Mouse (Mus musculus) erythroid progenitor cell, adult 5-6 weeks (primary cell): ENCODE results near the gene Shbg. TPM values are rescaled to one million over a fixed set of nuclear protein-coding genes. Genes with fewer than 3 reads are reported as not detected.
A peak's percentile ranks its signal among the peaks of the same experiment; 100 is the strongest.
"Not testable (repeated sequence)": the region's sequence is repeated elsewhere in the genome, so short reads cannot be mapped to it uniquely, and the experiment has no call there.

ENCODE experiments used
- ATAC-seq: replicated peaks from 2 replicates; pipeline ENCODE4 v1.8.0; 2016; ENCODE audit warnings: moderate number of reproducible peaks, mild to moderate bottlenecking, moderate TSS enrichment, inconsistent platforms; ENCODE audit not compliant: poor library complexity, low FRiP score, severe bottlenecking
- total RNA-seq, 2 experiments: library from RNA; stranded (forward) in 1 of 2; stranded (reverse) in 1 of 2; fragments of 150-400 nt in 1 of 2; fragments of 186-747, 209-891 nt in 1 of 2; gene quantifications; 2 replicates each; pipeline versions ENCODE4 v1.2.3 to v1.2.4; 2015 to 2017; ENCODE audit warnings: low replicate concordance in 2 of 2

Gene Shbg
- total RNA-seq, 2 experiments from 2014 or later: not detected

DNA sequence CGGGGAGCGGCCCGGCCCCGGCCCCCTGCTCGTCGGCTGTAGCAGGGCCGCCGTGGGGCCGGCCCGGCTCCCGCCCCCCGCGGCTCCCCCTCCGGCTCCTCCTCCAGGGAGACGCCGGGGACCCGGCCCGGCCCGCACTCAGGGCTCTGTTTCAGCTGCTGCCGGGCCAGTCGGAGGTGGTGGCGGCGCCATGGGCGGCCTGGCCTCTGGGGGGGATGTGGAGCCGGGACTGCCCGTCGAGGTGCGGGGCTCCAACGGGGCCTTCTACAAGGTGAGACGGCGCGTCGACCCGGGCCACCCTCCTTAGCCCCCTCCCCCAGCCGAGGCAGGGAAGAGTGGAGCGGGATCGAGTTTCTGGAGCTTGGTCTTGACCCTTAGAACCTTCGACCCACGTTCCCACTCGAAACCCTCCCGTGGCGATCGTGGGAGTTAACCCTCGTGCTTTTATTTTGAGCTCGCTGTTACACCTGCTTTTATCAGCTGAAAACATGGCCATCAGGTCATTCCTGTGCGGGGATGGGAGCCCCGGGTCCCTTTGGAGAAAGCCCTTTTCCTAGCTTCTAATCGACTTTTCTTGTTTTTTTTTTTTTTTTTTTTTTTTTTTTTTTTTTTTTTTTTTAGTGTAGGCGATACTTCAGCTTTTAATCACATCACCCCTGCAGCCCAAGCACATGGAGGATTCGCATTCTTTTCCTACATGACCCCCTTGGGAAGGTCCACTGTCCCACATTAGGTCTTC is 15.6 kb upstream of the Shbg start:
- ATAC-seq: peak; percentile 43

DNA sequence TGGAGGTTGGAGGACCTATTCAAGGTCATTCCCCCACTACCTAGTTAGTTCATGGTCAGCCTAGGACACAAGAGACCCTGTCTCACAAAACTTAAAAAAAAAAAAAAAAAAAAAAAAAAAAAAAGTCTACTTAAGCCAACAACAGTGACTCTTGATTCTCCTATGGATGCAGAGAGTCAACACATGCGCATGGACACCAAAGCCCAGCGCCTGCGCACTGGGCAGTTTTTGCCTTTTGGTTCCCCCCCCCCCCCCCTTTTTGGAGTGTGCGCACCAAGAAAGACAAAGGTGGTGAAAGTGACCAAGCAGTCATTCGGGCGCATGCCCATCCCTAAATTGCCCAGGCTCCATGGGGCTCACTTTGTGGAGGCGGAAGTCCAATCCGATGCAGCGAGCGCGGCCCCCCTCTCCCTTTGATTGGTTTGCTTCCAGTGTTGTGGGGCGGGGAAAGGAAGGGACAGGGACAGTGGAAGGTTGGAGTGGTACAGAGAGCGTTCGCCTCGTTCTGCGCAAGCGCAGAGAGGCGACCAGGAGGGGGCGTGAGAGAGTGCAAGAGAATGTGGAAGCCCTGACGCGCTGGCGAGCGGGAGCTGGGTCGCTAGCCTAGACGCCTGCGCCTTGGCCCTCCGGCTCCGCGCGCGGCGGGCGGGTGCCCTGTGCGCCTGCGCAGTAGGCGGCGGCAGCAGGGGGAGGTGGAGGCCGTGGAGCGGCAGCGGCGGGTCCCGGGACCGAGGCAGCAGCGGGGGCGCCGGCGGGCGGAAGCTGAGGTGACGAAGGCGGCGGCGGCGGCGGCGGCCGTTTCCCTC is 14.8 kb upstream of the Shbg start, which contains the start of gene Fxr2:
Fxr2 (plus strand) TSS at position 707 of the 806 bp plus-strand sequence.
- peak; percentile 90 for ATAC-seq

DNA sequence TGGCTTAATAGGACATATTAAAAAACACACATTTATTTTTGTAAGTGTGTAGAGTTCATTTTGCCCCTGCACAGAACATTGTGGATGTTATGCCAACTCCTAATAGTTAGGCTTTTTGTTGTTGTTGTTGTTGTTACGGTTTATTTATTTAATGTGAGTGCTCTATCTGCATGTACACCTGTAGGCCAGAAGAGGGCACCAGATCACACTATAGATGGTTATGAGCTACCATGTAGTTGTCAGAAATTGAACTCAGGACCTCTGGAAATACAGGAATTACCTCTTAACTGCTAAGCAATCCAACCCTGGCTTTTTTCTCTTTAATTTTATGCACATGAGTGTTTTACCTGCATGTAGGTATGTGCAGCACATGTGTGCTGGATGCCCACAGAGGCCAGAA is 12.1 kb upstream of the Shbg start:
- no peak for ATAC-seq

DNA sequence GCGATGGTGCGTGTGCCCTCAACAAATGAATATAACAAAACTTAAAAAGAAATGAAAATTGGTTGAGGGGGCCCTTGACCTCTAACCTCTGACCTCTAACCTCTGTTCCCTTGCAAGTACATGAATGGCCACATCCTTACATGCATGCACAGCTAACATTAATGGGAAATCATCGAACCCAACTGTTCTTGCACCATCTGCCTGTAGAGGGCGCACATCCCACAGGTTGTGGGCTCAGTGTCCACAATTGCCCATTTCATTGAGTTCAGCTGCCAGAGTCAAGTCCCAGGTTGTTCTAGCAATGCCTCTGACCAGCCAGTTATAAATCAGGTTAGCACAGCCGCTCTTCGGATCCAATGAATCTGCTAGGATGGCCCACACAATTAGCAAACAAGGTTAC is 10.6 kb upstream of the Shbg start:
- ATAC-seq: peak; percentile 52

DNA sequence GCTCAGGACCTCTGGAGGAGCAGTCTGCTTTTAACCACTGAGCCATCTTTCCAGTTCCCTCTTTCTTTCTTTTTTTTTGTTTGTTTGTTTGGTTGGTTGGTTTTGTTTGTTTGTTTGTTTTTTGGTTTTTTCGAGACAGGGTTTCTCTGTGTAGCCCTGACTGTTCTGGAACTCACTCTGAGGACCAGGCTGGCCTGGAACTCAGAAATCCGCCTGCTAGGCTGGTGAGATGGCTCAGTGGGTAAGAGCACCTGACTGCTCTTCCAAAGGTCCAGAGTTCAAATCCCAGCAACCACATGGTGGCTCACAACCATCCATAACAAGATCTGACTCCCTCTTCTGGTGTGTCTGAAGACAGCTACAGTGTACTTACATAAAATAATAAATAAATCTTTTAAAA is 6.6 kb upstream of the Shbg start:
- not testable (repeated sequence) for ATAC-seq

DNA sequence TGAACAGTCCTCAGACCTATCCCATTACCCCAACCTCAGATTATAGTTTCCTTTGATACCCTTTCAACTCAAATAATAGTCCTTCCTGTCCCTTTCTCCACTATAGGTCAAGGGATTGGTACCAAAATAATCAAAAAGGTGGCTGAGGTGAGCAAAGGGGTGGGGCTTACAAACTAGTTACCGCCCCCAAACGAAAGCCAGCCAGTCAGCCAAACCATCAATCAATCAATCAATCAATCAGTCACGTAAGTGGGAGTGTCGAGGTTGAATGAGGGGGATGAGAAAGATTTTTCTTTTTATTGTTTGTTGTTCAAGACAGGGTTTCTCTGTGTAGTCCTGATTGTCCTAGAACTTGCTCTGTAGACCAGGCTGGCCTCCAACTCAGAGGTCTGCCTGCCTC is 5.3 kb upstream of the Shbg start:
- no peak for ATAC-seq

DNA sequence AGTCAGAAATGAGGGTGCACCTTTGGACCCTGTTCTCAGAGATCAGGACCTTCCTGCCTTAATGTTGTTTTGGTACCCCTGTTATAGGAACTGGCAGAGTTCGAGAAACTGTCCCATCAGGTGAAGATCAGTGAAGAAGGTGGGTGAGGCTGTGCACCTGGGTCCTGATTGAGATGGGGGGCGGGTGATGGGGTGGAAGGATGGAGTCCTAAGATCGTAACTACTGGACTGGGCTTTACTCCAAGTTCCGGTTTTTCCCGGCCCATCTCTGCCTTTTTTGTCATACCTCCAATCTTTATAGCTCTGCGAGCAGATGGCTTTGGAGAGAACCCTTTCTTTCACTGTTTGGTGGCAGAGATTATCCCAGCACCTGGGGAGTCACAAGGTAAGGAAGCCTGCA is 4.7 kb upstream of the Shbg start:
- no peak for ATAC-seq

DNA sequence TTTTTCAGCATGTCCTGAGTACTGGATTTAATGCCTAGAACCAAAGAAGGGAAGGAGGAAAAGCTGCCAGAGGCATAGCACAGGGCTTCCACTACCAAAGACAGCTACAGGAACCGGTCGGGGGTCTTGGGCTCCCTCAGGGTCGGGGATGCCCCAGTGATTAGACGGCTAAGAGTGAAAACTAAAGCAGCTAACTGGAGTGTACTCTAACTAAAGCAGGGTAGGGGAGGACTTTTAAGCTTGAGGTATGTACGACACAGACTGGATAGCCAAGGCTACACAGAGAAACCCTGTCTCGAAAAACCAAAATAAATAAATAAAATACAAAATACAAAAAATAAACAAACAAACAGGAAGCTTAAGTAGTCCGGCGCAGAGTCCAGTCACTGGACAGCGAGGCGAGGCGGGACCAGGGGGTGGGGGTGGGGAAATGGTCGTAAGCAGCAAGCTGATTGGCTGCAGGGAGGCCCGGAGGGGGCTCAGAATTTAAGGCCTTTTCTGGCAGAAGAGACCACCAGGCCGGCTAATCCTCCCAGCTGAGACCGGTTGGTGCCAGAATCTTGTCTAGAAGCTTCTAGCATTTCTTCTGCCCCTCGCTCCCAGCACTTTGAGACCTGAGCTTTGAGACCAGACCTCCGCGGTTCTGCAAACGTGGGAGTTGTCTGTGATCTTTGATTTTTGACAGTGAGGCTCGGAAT is 4.0 kb upstream of the Shbg start, which contains the start of gene Sat2:
Sat2 (plus strand) TSS at position 454 of the 698 bp plus-strand sequence.
- ATAC-seq: 0 out of 2 replicates have a peak, but pooled peaks have one; percentile 51

DNA sequence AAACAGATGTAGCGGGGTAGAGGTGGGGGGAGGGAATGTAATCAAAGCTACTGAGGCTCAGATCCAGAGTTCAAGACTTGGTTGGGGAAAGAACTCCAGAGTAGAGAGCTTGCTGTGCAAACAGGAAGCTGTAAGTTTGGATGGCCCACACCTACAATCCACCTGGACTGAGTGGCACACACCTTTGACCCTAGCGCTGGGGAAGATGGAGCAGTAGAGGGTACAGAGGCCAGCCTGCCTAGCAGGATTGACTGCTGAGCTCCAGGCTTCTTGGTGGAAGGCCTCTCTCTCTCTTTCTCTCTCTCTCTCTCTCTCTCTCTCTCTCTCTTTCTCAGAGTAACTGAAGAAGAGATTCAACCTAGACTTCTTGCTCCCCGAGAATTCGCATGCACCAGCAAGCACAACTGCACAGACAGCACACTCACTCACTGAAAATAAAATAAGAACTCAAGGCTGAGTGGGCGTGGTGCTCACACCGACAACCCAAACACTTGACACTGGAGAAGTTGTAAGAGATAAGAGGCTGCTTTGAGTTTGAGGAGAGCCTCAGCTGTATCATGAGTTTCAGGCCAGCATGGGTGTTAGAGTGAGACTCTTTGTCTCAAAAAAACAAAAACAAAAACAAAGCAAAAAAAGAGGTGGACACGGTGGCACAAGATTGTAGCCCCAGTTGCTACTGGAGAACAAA is 2.8 kb upstream of the Shbg start:
- ATAC-seq: peak; percentile 67

DNA sequence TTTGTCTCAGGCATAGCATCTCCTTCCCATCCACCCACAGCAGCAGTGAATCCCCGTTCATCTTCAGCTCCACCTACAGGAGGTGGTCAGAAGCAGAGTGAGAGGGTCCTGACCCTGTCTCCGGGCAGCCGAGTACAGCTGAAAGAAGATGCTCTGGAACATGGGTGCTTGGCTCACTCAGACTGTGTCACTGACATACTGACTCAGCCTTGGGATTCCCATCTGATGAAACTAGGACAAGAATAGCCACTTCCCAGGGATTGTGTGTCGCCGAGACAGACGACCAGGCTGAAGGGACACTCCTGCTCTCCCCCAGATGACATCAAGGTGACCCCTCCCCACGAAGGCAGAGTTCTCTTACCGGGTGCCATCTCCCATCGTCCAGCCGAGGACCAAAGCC is 924 bp downstream of the Shbg start:
- no peak for ATAC-seq

DNA sequence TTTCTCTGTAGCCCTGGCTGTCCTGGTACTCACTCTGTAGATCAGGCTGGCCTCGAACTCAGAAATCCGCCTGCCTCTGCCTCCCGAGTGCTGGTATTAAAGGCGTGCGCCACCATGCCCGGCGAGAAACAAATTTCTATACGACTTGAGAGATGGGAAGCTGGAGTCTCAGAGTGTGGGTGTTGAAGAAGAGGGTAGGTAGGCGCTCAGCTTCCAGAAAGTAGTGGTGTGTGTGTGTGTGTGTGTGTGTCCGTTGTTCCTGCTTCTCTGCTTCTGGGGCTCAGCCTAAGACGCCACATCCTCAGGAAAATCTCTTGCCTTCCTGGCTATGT is 3.5 kb downstream of the Shbg start:
- not testable (repeated sequence) for ATAC-seq

DNA sequence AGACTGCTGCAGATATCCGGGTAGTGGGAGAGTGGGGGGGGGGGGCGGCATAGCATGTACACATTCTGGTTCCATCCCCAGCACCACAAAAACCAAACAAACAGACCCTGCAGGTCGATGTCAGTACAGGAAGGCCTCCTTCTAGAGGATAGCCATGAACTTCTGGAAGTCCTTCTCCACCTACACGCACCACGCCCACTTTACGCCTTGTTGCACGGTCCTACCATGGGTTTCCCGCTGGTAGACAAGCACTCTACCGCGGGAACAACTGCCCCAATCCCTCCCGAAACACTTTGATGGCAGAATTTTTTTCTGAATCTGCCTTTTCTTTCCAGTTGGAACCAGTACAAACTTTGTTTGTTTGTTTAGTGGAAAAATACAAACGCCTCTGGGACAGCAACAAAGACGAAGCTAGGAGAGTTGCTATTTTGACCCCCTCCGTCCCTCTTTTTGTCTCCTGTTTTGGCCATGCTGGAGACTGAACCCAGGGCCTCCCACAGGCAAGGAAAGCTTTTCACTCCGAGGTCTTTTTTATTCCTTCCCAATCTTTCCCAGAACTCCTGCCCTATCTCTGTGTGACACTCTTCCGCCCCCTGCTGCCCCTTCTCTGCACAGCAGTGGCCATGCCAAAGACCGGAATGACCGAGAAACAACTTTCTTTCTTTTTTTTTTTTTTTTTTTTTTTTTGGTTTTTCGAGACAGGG is 4.0 kb downstream of the Shbg start:
- peak; percentile 88 for ATAC-seq

DNA sequence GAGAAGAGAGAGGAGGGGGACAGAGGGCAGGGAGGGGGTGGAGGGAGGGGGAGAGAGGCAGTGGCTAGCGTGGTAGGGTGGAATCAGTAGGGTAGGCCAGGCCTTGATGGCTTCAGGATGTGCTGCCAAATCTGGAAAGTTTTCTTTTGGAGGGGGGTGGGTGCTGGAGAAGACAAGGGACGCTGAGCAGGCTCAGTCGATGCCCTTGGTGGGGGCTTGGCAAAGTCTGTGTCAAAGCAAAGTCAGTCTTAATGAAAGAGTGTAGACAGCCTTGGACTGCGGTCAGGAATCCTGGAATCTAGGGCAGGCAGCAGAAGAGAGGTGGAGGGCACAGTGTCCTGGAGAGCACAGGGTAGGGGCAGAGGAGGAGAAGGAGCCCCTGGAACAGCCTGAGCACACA is 6.8 kb downstream of the Shbg start:
- ATAC-seq: no peak

DNA sequence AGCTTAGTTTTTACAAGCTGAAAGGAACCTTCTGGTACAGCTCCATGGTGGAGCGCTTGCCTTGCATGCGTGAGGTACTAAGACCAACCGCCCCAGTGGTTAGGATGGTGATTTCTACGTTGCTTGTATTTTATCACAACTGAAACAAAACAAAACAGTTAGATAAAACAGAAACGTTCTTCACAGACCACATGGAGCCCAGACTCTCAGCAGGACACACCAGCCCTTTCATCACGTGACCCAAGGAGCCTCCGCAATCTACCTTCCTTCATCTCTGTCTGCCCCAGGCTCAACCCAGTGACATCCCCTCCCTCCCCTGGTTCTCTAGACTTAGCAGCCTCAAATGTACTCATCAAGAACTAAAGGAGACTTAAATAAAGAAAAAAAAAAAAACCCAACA is 8.3 kb downstream of the Shbg start:
- ATAC-seq: 0 out of 2 replicates have a peak, but pooled peaks have one; percentile 31

DNA sequence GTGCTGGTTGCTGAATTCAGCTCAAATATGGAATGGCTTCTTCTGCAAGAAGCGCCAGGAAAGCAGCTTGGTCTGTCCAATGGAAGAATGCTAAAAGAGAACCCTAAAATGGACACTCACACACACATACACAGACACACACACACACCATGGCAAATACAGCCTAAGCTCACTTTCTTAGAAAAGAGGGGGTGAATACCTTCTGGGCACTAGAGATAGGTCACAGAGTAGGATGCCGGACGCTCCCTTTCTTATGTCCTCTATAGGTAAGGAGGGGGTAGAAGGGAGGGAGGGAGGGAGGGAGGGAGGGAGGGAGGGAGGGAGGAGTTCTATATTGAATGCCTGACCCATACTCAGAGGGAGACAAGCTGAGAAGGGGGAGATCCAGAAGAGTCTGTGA is 9.2 kb downstream of the Shbg start:
- no peak for ATAC-seq

DNA sequence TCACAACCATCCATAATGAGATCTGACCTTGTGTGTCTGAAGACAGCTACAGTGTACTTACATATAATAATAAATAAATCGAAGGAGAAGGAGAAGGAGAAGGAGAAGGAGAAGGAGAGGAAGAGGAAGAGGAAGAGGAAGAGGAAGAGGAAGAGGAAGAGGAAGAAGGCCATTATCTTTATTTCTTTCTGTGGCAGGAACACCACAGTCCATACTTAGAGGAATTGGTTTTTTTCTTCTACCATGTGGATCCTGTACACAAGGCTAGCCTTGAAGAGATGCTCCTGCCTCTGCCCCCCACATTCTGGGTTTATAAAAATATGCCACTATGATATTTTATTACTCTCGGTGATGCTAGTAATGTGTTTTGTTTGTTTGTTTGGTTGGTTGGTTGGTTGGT is 10.9 kb downstream of the Shbg start:
- no peak for ATAC-seq

DNA sequence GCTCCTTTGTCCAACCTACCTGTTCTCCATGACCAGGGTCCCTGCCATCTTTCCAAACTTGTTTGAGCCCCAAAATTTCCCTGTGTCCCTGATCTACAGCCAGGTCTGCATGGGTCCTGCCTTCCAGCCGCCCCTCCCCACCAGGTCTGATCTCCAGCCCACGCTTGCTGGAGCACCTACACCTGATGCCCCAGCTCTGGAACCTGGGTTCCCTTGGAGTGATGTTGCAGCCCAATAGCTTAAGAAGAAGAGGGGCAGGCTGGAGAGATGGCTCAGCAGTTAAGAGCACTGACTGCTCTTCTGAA is 11.3 kb downstream of the Shbg start:
- no peak for ATAC-seq

DNA sequence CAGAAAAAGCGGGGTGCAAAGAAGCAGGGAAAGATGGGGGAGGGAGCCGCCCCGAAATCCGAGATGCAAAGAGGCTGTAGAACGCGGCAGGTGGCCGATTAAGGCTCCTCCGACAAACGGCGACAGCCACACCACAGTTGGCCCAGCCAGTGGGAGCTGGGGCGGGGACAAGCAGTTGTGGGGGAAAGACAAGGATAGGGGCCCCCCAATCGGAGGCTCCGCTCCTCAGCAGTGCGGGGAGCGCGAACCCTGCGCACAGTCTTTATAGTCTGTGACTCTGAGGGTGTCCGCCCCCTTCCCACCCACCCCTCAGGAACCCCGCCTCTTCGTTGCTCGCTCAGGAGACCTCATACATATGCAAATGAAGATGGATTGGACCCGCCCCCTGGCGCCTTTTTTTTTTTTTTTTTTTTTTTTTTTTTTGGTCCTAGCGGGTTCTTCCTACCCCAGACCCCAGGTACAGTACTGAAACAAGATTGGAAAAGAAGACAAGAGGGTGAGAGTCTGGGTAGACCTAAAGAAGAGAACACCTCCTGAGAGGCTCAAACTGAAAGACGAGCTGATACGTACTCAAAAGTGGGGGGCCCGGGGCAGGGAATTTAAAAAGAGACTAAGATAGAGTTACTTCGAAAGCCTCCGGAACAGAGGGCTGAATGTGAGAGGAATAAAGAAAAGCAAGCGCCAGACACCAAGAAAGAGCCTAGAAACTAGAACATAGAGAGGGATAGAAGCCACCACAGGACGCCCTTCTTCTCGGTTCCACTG is 11.8 kb downstream of the Shbg start, which contains the start of gene Atp1b2:
Atp1b2 (minus strand) TSS at position 217 of the 765 bp plus-strand sequence.
- peak; percentile 80 for ATAC-seq
